Mouse (Mus musculus) stomach, embryonic 16.5 days (tissue): Measurements from ENCODE around the gene Glipr2. TPM values are rescaled to one million over a fixed set of nuclear protein-coding genes. Genes with fewer than 3 reads are reported as not detected.

Experiments used
- ATAC-seq: fragments of 200-750 bp; cut with Nextera tagmentation; 2 replicates; pipeline ENCODE4 v1.8.0; 2017; ENCODE audit warnings: moderate number of reproducible peaks, moderate TSS enrichment; ENCODE audit not compliant: insufficient read depth, low FRiP score
- H3K27ac ChIP-seq: fragments of 300-500 bp; sonication (generic); 2 replicates; pipeline ENCODE4 v1.5.1; 2014; ENCODE audit warnings: low read length
- H3K27me3 ChIP-seq: fragments of 300-500 bp; sonication (generic); 2 replicates; pipeline ENCODE4 v1.6.1; 2014; ENCODE audit warnings: low read length, control low read depth, mixed read lengths; ENCODE audit not compliant: control insufficient read depth, insufficient read depth
- H3K36me3 ChIP-seq: fragments of 300-500 bp; sonication (generic); 2 replicates; pipeline ENCODE4 v1.6.1; 2014; ENCODE audit warnings: low read length; ENCODE audit not compliant: control insufficient read depth, insufficient read depth
- H3K4me1 ChIP-seq: fragments of 300-500 bp; sonication (generic); 2 replicates; pipeline ENCODE4 v1.6.1; 2014; ENCODE audit warnings: low read length, control low read depth, mixed read lengths; ENCODE audit not compliant: control insufficient read depth, insufficient read depth
- H3K4me2 ChIP-seq: fragments of 300-500 bp; sonication (generic); 2 replicates; pipeline ENCODE4 v1.6.1; 2014; ENCODE audit warnings: low read depth, low read length, mixed read lengths
- H3K4me3 ChIP-seq: fragments of 300-500 bp; sonication (generic); replicated peaks from 2 replicates; pipeline ENCODE4 v1.5.1; 2014; ENCODE audit warnings: mild to moderate bottlenecking, low read length
- H3K9ac ChIP-seq: fragments of 300-500 bp; sonication (generic); 2 replicates; pipeline ENCODE4 v1.6.1; 2014; ENCODE audit warnings: low read length
- H3K9me3 ChIP-seq: fragments of 300-500 bp; sonication (generic); replicated peaks from 2 replicates; pipeline ENCODE4 v1.6.1; 2016; ENCODE audit warnings: low read length, control low read depth; ENCODE audit not compliant: control insufficient read depth
- WGBS: fragments of 180-500 bp; shearing (Covaris S2); extraction: QIAGEN DNeasy Blood & Tissue Kit; methylation state at CpG from one replicate; pipeline ENCODE4 v1.1.7; 2014; 5-methylcytosine and 5-hydroxymethylcytosine counted together
- polyA plus RNA-seq: library from polyadenylated mRNA; unstranded; fragments of >200 nt; fragmentation: Nextera tagmentation; extraction: Ambion mirVana; gene quantifications from 2 replicates; pipeline ENCODE4 v1.2.1, GENCODE M21; 2015

Gene Glipr2
- polyA plus RNA-seq, 1 experiment from 2014 or later: 105 TPM

DNA sequence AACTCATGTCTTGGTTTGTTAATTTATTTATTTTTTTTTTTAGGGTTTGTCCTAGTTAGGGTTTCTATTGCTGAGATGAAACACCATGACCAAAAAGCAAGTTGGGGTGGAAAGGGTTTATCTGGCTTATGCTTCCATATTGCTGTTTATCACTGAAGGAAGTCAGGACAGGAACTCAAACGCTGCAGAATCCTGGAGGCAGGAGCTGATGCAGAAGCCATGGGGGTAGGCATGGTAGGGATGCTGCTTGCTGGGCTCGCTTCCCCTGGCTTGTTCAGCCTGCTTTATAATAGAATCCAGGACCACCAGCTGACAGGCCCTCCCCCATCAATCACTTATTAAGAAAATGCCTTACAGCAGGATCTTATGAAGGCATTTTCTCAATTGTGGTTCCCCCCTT is 53.7 kb downstream of the Glipr2 start:
- ATAC-seq: no peak
- Histone ChIP-seq H3K36me3 (no peaks in the 10 kb centered on the region), H3K27me3 (no peaks in the 10 kb centered on the region), H3K4me1 (peaks cover 16% of the 10 kb centered on the region), H3K4me2 (no peak overlapping the region), H3K9me3 (no peaks in the 10 kb centered on the region), H3K9ac (no peak overlapping the region), H3K4me3 (no peak overlapping the region), H3K27ac (no peak overlapping the region)
- 48% methylated on average over 2 of the region's 2 CpGs for WGBS

DNA sequence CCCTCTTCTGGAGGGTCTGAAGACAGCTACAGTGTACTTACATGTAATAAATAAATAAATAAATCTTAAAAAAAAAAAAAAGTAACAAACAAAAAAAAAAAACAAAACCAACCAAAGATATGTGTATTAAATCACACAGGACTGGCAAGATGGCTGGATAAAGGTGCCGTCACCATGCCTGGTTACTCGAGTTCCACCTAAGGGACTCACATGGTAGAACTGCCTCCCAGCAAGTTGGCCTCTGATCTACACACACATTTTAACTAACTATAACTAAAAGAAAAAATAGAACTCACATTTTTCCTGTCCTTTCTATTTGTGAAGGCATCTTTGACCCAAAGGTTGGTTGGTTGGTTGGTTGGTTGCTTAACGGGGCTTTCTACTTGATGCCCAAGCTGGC is 54.6 kb downstream of the Glipr2 start:
- no peak for ATAC-seq
- H3K27ac ChIP-seq: peak overlapping the region; percentile 68
- WGBS: 78% methylated on average over 3 of the region's 3 CpGs
- peak overlapping the region; percentile 94 for H3K4me2 ChIP-seq
- H3K27me3 ChIP-seq: no peaks in the 10 kb centered on the region
- H3K9ac ChIP-seq: peak overlapping the region; percentile 78
- no peaks in the 10 kb centered on the region for H3K36me3 ChIP-seq
- H3K4me3 ChIP-seq: peak overlapping the region; percentile 99
- peaks cover 19% of the 10 kb centered on the region for H3K4me1 ChIP-seq
- H3K9me3 ChIP-seq: no peaks in the 10 kb centered on the region

DNA sequence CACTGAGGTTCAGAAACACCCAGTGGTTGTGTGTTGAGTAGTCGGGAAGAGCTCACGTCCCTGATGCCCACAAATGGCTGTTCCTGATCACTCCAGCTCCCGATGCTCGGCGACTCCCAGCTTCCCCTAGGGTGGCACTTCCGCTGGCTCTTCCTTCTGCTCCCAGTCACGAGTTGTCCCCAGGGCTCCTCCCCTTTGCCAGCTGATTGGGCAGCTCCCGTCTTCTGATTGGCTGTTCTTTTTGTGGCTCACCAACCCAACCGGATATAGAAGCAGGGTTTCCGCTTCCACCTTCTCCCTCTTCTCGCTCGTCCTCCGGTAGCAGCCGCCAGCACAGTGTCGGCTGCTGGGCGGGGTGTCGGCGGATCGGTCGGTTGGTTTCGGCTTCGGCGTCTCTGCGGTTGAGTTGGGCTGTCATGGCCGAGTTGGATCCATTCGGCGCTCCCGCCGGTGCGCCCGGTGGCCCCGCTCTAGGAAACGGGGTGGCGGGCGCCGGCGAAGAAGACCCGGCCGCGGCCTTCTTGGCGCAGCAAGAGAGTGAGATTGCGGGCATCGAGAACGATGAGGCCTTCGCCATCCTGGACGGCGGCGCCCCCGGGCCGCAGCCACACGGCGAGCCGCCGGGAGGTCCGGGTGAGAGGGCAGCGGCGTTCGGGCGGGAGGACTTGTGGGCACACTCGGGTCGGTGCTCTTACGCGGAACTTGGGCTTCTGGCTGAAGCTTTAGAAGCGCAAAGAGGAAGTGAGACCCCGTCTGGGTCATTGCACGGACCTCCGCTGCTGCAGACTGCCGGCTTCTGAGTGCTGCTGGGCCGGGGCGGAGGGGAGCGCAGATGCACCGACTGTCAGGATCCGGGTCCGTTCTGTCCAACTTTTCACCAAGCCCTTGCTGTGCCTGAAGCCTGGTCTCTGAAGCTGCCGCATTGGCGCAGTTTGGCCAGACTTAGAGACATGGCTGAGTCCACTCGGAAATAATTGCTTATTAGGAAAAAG is 55.5 kb downstream of the Glipr2 start:
- WGBS: under 1% methylated on average over 77 of the region's 77 CpGs
- no peaks in the 10 kb centered on the region for H3K27me3 ChIP-seq
- H3K27ac ChIP-seq: peak overlapping the region; percentile 82
- H3K36me3 ChIP-seq: no peaks in the 10 kb centered on the region
- H3K9me3 ChIP-seq: no peaks in the 10 kb centered on the region
- peak; percentile 97 for ATAC-seq
- H3K4me1 ChIP-seq: peaks cover 21% of the 10 kb centered on the region
- peak overlapping the region; percentile 99 for H3K4me3 ChIP-seq
- peak overlapping the region; percentile 94 for H3K4me2 ChIP-seq
- H3K9ac ChIP-seq: peak overlapping the region; percentile 96

DNA sequence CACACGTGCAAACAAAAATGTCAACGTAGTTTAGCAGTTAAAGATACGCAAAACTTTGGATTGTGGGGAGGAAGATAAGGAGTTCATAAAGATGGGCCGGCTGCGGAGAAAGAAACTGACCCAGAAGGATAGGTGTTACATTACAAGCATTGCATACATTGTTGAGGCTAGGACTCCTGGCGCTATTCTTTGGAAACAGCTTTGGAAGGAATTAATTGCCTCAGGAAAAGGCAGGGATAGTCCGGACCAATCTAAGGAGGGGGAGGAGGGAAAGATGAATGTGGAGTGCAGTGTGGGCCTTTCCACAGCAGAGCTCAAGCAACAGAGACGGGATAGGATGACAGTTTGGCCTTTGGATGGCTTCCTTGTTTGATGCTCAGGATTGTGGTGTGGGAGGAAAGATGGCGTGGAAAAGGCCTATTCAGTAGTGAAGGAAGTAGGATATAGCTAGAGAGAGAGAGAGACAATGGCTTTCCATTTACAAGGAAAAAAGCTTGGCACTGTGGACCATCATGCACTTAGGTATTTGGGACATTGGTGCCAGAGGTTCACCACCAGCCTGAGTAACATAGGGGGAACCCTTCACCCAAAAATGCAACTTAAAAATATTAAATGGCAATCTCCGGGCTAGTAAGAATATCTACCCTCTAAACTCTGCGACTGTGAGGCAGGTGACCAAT is 56.3 kb downstream of the Glipr2 start:
- H3K27ac ChIP-seq: peak overlapping the region; percentile 82; the same call in 1 of the 2 replicates
- H3K4me2 ChIP-seq: peak overlapping the region; percentile 94
- peak overlapping the region; percentile 99 for H3K4me3 ChIP-seq
- H3K36me3 ChIP-seq: no peaks in the 10 kb centered on the region
- peak overlapping the region; percentile 96 for H3K9ac ChIP-seq
- H3K4me1 ChIP-seq: peaks cover 21% of the 10 kb centered on the region
- 20% methylated on average over 11 of the region's 11 CpGs for WGBS
- ATAC-seq: no peak
- no peaks in the 10 kb centered on the region for H3K27me3 ChIP-seq
- no peaks in the 10 kb centered on the region for H3K9me3 ChIP-seq

- H3K36me3 ChIP-seq: 0 out of 2 replicates have a peak, but pooled peaks cover 6% of the 10 kb centered on the region
- H3K9me3 ChIP-seq: no peaks in the 10 kb centered on the region
- ATAC-seq: no peak
- peaks cover 21% of the 10 kb centered on the region for H3K4me1 ChIP-seq
- H3K4me3 ChIP-seq: no peak overlapping the region
- no peak overlapping the region for H3K4me2 ChIP-seq
- no peak overlapping the region for H3K9ac ChIP-seq
- no peak overlapping the region for H3K27ac ChIP-seq
- H3K27me3 ChIP-seq: no peaks in the 10 kb centered on the region
- 86% methylated on average over 4 of the region's 4 CpGs for WGBS
These were observed 58.9 kb downstream of the Glipr2 start for GRCm38 (mm10) chr4:44016071-44016470.

- Histone ChIP-seq H3K27me3 (no peaks in the 10 kb centered on the region), H3K4me2 (no peak overlapping the region), H3K9me3 (no peaks in the 10 kb centered on the region), H3K36me3 (peaks cover 12% of the 10 kb centered on the region; the same call in 1 of the 2 replicates), H3K27ac (no peak overlapping the region), H3K9ac (no peak overlapping the region), H3K4me1 (peaks cover 21% of the 10 kb centered on the region), H3K4me3 (no peak overlapping the region)
- no peak for ATAC-seq
- 83% methylated on average over 12 of the region's 12 CpGs for WGBS
These were observed 59.6 kb downstream of the Glipr2 start for GRCm38 (mm10) chr4:44016791-44017190.

DNA sequence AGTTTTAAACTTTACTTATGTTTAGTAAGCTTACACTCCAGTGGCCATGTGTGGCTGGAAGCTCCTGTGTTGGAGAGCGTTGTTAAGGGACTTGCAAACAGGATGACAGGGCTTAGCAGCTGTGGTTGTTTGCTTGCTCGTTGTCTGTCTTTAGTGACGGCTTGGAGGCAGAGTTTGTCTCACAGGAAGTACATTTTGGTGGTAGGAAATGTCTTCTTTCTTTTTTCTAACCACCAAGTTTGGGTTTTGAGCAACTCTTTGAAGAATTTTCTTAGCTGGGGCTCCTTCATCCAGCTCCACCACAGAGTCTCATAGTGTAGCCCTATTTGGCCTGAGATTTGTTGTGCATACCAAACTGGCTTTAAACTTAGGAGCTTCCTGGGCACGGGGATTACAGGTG is 65.1 kb downstream of the Glipr2 start:
- WGBS: 81% methylated on average over 4 of the region's 4 CpGs
- Histone ChIP-seq H3K4me2 (no peak overlapping the region), H3K4me3 (no peak overlapping the region), H3K27me3 (no peaks in the 10 kb centered on the region), H3K9ac (no peak overlapping the region), H3K4me1 (no peaks in the 10 kb centered on the region), H3K36me3 (peaks cover 22% of the 10 kb centered on the region), H3K27ac (no peak overlapping the region), H3K9me3 (no peaks in the 10 kb centered on the region)
- ATAC-seq: no peak

GRCm38 (mm10) chr4:44022766-44023165 is 65.6 kb downstream of the Glipr2 start:
- no peak overlapping the region for H3K27ac ChIP-seq
- no peak for ATAC-seq
- H3K4me2 ChIP-seq: no peak overlapping the region
- no peaks in the 10 kb centered on the region for H3K9me3 ChIP-seq
- H3K4me1 ChIP-seq: peaks cover 2% of the 10 kb centered on the region; the same call in 1 of the 2 replicates
- peaks cover 24% of the 10 kb centered on the region for H3K36me3 ChIP-seq
- no peaks in the 10 kb centered on the region for H3K27me3 ChIP-seq
- H3K4me3 ChIP-seq: no peak overlapping the region
- WGBS: 91% methylated on average over 11 of the region's 11 CpGs
- H3K9ac ChIP-seq: no peak overlapping the region

GRCm38 (mm10) chr4:44023681-44024080 is 66.5 kb downstream of the Glipr2 start:
- Histone ChIP-seq H3K4me1 (peaks cover 9% of the 10 kb centered on the region; the same call in 1 of the 2 replicates), H3K27ac (no peak overlapping the region), H3K4me2 (no peak overlapping the region), H3K36me3 (peaks cover 24% of the 10 kb centered on the region), H3K9me3 (no peaks in the 10 kb centered on the region), H3K4me3 (no peak overlapping the region), H3K9ac (no peak overlapping the region), H3K27me3 (no peaks in the 10 kb centered on the region)
- ATAC-seq: no peak
- WGBS: 96% methylated on average over 9 of the region's 9 CpGs
